Mouse (Mus musculus): ENCODE measurements around the gene Mrpl2. TPM values are rescaled to one million over a fixed set of nuclear protein-coding genes. Genes with fewer than 3 reads are reported as not detected.

Mrpl2 gene
- polyA plus RNA-seq, 1 experiment from 2014 or later: 81.9 TPM

- 31% methylated on average over 3 of the region's 3 CpGs for WGBS
- Histone ChIP-seq H3K36me3 (no peaks in the 10 kb centered on the region), H3K9me3 (no peaks in the 10 kb centered on the region), H3K27me3 (no peaks in the 10 kb centered on the region), H3K27ac (replicated peaks) (0 out of 2 replicates have a peak overlapping the region, but pooled peaks have one; percentile 2), H3K4me2 (replicated peaks) (no peak overlapping the region), H3K4me3 (no peak overlapping the region), H3K9ac (replicated peaks) (no peak overlapping the region), H3K4me1 (peaks cover 39% of the 10 kb centered on the region)
- ATAC-seq (replicated peaks): no peak
These were observed 32.8 kb upstream of the Mrpl2 start for GRCm38 (mm10) chr17:46613229-46613628.

DNA sequence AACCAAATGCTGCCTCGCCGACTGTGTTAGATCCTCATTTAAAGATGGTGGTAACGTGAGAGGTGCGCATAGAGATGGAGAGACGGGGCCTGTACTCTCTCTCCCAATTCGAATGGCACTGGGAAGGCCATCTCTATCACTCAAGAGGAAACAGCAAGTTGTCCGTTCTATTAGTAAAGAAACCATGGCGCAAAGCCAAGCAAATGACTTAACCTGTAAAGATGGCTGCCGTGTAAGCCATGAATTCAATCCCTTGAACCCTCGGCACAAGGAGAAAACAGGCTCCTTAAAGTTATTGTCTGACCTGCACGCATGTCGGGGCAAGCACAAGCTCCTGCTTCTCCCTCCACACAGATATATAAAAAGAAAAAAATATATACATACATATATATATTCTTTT is 28.2 kb upstream of the Mrpl2 start:
- H3K4me3 ChIP-seq: no peak overlapping the region
- no peak overlapping the region for H3K9ac ChIP-seq (replicated peaks)
- no peak for ATAC-seq (replicated peaks)
- H3K36me3 ChIP-seq: no peaks in the 10 kb centered on the region
- WGBS: 60% methylated on average over 12 of the region's 12 CpGs
- peaks cover 62% of the 10 kb centered on the region for H3K4me1 ChIP-seq
- no peak overlapping the region for H3K27ac ChIP-seq (replicated peaks)
- no peaks in the 10 kb centered on the region for H3K27me3 ChIP-seq
- H3K9me3 ChIP-seq: no peaks in the 10 kb centered on the region
- H3K4me2 ChIP-seq (replicated peaks): peak overlapping the region; percentile 24; the same call in 1 of the 2 replicates

DNA sequence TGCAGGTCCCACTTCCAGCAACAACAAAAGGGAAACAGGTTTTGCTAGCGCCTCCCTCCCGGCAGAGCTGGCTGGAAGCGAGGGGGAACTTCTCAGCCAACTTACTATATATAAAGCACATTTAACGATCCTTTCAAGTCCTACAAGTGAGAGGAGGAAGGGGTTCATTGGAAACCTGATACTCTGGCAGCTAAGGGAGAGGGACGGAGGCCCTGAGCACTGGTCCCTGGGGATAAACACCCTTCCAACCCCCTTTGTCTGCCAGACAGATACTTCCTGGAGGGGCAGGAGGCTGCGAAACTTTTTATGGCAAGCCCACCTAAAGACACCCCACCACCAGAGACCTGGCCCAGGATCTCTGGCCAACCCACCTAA is 27.6 kb upstream of the Mrpl2 start:
- Histone ChIP-seq H3K9me3 (no peaks in the 10 kb centered on the region), H3K27me3 (no peaks in the 10 kb centered on the region), H3K4me1 (peaks cover 61% of the 10 kb centered on the region), H3K9ac (replicated peaks) (0 out of 2 replicates have a peak overlapping the region, but pooled peaks have one; percentile 28), H3K4me3 (no peak overlapping the region), H3K36me3 (no peaks in the 10 kb centered on the region), H3K4me2 (replicated peaks) (peak overlapping the region; percentile 24), H3K27ac (replicated peaks) (peak overlapping the region; percentile 76)
- 11% methylated on average over 6 of the region's 6 CpGs for WGBS
- ATAC-seq (replicated peaks): no peak

- ATAC-seq (replicated peaks): peak; percentile 38; the same call in 1 of the 2 replicates
- Histone ChIP-seq H3K4me3 (no peak overlapping the region), H3K27me3 (no peaks in the 10 kb centered on the region), H3K27ac (replicated peaks) (peak overlapping the region; percentile 76), H3K4me2 (replicated peaks) (peak overlapping the region; percentile 24), H3K9me3 (no peaks in the 10 kb centered on the region), H3K9ac (replicated peaks) (peak overlapping the region; percentile 28), H3K4me1 (peaks cover 61% of the 10 kb centered on the region), H3K36me3 (no peaks in the 10 kb centered on the region)
- 8% methylated on average over 27 of the region's 27 CpGs for WGBS
These were observed 27.0 kb upstream of the Mrpl2 start for GRCm38 (mm10) chr17:46618769-46619682.

DNA sequence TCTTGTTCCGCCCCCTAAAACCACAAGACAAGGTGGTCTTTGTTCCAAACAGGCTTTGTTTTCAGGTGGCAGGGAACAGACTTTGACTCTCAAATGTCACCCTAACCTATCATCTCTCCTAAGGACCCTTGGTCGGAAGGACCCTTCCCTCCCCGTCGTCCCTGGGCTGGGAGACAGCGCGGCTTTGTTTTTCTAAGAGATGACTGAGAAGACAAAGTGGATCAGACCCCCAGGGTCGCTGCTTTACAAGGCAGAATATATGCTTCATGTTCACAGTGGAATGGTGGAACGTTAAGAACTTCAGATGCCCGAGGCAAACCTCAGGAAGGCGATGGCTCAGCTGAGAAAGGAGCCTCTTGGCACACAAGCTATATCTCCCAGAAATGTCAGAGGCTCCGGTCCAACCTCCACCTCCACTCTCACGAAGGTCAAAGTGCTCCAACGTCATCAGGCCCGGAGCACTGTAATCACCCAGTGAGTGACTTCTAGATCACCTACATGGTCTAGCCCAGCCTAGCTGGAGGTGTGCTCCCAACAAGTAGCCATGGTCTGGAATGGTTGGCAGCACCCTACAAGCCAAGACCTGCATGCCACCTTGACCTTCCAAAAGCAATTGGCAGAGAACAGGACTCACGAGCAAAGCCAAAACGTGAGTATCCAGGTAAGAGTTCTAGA is 26.2 kb upstream of the Mrpl2 start:
- ATAC-seq (replicated peaks): no peak
- peak overlapping the region; percentile 76; the same call in 1 of the 2 replicates for H3K27ac ChIP-seq (replicated peaks)
- peaks cover 67% of the 10 kb centered on the region for H3K4me1 ChIP-seq
- peak overlapping the region; percentile 24; the same call in 1 of the 2 replicates for H3K4me2 ChIP-seq (replicated peaks)
- 0 out of 2 replicates have a peak overlapping the region, but pooled peaks have one; percentile 28 for H3K9ac ChIP-seq (replicated peaks)
- no peaks in the 10 kb centered on the region for H3K27me3 ChIP-seq
- no peak overlapping the region for H3K4me3 ChIP-seq
- H3K9me3 ChIP-seq: no peaks in the 10 kb centered on the region
- WGBS: 30% methylated on average over 16 of the region's 16 CpGs
- H3K36me3 ChIP-seq: no peaks in the 10 kb centered on the region

DNA sequence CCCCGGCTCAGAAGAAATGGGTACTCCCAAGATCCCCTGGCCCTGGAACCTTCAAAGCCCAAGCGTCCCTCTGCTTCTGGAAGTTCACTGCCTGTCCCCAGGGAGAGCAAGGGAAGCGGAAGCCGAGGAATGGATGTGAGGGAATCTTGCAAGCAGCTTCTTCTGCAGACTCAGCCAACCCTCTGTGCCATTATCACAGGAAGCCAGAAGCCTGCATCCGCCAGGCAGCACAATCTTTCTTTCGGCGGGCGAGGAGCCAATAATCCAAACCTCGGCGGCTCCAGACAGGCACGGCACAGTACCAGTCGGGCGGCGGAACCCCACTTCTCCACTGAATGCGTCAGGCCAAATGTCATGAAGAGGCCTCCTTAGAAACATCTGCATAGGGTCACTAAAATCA is 24.7 kb upstream of the Mrpl2 start:
- H3K4me3 ChIP-seq: no peak overlapping the region
- no peak; the same call in 1 of the 2 replicates for ATAC-seq (replicated peaks)
- 0 out of 2 replicates have a peak overlapping the region, but pooled peaks have one; percentile 4 for H3K4me2 ChIP-seq (replicated peaks)
- no peak overlapping the region for H3K9ac ChIP-seq (replicated peaks)
- H3K9me3 ChIP-seq: no peaks in the 10 kb centered on the region
- peak overlapping the region; percentile 64 for H3K27ac ChIP-seq (replicated peaks)
- no peaks in the 10 kb centered on the region for H3K36me3 ChIP-seq
- WGBS: 53% methylated on average over 15 of the region's 15 CpGs
- no peaks in the 10 kb centered on the region for H3K27me3 ChIP-seq
- H3K4me1 ChIP-seq: peaks cover 72% of the 10 kb centered on the region

- H3K4me3 ChIP-seq: no peak overlapping the region
- H3K27ac ChIP-seq (replicated peaks): no peak overlapping the region
- H3K9me3 ChIP-seq: no peaks in the 10 kb centered on the region
- 86% methylated on average over 11 of the region's 11 CpGs for WGBS
- no peak overlapping the region for H3K4me2 ChIP-seq (replicated peaks)
- H3K27me3 ChIP-seq: no peaks in the 10 kb centered on the region
- H3K36me3 ChIP-seq: no peaks in the 10 kb centered on the region
- H3K4me1 ChIP-seq: peaks cover 77% of the 10 kb centered on the region
- no peak overlapping the region for H3K9ac ChIP-seq (replicated peaks)
- no peak for ATAC-seq (replicated peaks)
These were observed 23.8 kb upstream of the Mrpl2 start for GRCm38 (mm10) chr17:46622269-46622668.

GRCm38 (mm10) chr17:46623819-46624557 is 22.0 kb upstream of the Mrpl2 start:
- no peak overlapping the region for H3K4me3 ChIP-seq
- no peak overlapping the region for H3K9ac ChIP-seq (replicated peaks)

GRCm38 (mm10) chr17:46624598-46624997 is 21.4 kb upstream of the Mrpl2 start:
- Histone ChIP-seq H3K9ac (replicated peaks) (no peak overlapping the region), H3K9me3 (no peaks in the 10 kb centered on the region), H3K36me3 (no peaks in the 10 kb centered on the region), H3K4me2 (replicated peaks) (no peak overlapping the region), H3K4me1 (peaks cover 64% of the 10 kb centered on the region), H3K4me3 (no peak overlapping the region), H3K27ac (replicated peaks) (peak overlapping the region; percentile 39), H3K27me3 (no peaks in the 10 kb centered on the region)
- no peak for ATAC-seq (replicated peaks)
- 64% methylated on average over 12 of the region's 12 CpGs for WGBS

More at GRCm38 (mm10) chr17:46623819-46624557, 22.0 kb upstream of the Mrpl2 start:
- H3K27me3 ChIP-seq: no peaks in the 10 kb centered on the region
- H3K4me2 ChIP-seq (replicated peaks): no peak overlapping the region
- 31% methylated on average over 10 of the region's 10 CpGs for WGBS
- H3K4me1 ChIP-seq: peaks cover 69% of the 10 kb centered on the region
- H3K36me3 ChIP-seq: no peaks in the 10 kb centered on the region
- no peak for ATAC-seq (replicated peaks)
- no peaks in the 10 kb centered on the region for H3K9me3 ChIP-seq
- H3K27ac ChIP-seq (replicated peaks): peak overlapping the region; percentile 39

DNA sequence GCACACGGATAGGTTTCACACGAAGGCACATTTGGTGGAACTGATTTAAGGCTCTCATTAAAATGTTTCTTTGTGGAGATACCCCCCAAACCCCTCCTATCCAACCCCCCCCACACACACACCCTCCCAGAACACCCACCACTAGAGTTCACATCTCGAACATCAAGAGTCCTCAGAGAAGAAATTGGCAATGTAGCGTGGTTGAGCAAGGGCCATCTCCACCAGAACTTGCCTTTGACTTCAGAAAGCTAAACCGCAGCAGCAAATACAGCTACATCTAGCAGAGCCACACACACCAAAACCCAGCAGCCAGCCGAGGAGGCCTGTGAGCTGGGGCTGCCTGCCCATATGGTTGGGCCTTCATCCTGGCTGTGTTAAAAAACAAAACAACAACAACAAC is 18.6 kb upstream of the Mrpl2 start:
- Histone ChIP-seq H3K9ac (replicated peaks) (peak overlapping the region; percentile 85; the same call in 1 of the 2 replicates), H3K36me3 (peaks cover 6% of the 10 kb centered on the region; the same call in 1 of the 2 replicates), H3K4me1 (peaks cover 51% of the 10 kb centered on the region), H3K27me3 (no peaks in the 10 kb centered on the region), H3K4me2 (replicated peaks) (peak overlapping the region; percentile 78), H3K27ac (replicated peaks) (no peak overlapping the region), H3K9me3 (no peaks in the 10 kb centered on the region), H3K4me3 (peak overlapping the region; percentile 68)
- WGBS: 62% methylated on average over 6 of the region's 6 CpGs
- no peak for ATAC-seq (replicated peaks)

GRCm38 (mm10) chr17:46628471-46628790 is 17.6 kb upstream of the Mrpl2 start:
- Histone ChIP-seq H3K27ac (replicated peaks) (peak overlapping the region; percentile 89), H3K27me3 (no peaks in the 10 kb centered on the region), H3K4me2 (replicated peaks) (peak overlapping the region; percentile 78), H3K4me3 (peak overlapping the region; percentile 68), H3K4me1 (peaks cover 46% of the 10 kb centered on the region), H3K9me3 (no peaks in the 10 kb centered on the region), H3K9ac (replicated peaks) (peak overlapping the region; percentile 85), H3K36me3 (peaks cover 10% of the 10 kb centered on the region; the same call in 1 of the 2 replicates)
- WGBS: 2% methylated on average over 13 of the region's 13 CpGs
- peak; percentile 31 for ATAC-seq (replicated peaks)

Data from forebrain, embryonic 15.5 days (tissue).